Mouse (Mus musculus) liver, embryonic 14.5 days (tissue): Measurements from ENCODE around the gene Ccdc12. TPM values are rescaled to one million over a fixed set of nuclear protein-coding genes. Genes with fewer than 3 reads are reported as not detected.
A peak's percentile ranks its signal among the peaks of the same experiment; 100 is the strongest.

Experiments
- ATAC-seq: fragments of 200-750 bp; cut with Nextera tagmentation; 2 replicates; pipeline ENCODE4 v1.8.0; 2017; ENCODE audit warnings: moderate number of reproducible peaks, mild to moderate bottlenecking, moderate library complexity; ENCODE audit not compliant: insufficient read depth
- DNase-seq, 3 experiments: peaks; one replicate each; pipeline ENCODE4 v3.0.0-alpha.2; 2012 to 2013; ENCODE audit warnings: low read depth in 3 of 3, low spot score in 3 of 3
- H3K27ac ChIP-seq: fragments of 300-500 bp; sonication (generic); 2 replicates; pipeline ENCODE4 v1.5.1; 2014; ENCODE audit warnings: moderate library complexity, mild to moderate bottlenecking, control low read depth, inconsistent platforms
- H3K27me3 ChIP-seq: fragments of 300-500 bp; sonication (generic); 2 replicates; pipeline ENCODE4 v1.6.1; 2014; ENCODE audit warnings: mild to moderate bottlenecking, low read length, moderate library complexity; ENCODE audit not compliant: control insufficient read depth, insufficient read depth
- H3K36me3 ChIP-seq: fragments of 300-500 bp; sonication (generic); replicated peaks from 2 replicates; pipeline ENCODE4 v1.6.1; 2014; ENCODE audit warnings: low read depth; ENCODE audit not compliant: control insufficient read depth, insufficient read depth
- H3K4me1 ChIP-seq, 2 experiments: fragments of 200-500 bp in 1 of 2; fragments of 300-500 bp in 1 of 2; sonication (generic) in 1 of 2; replicated peaks; 2 replicates each; pipeline ENCODE4 v1.6.1; 2012 to 2014; ENCODE audit warnings: antibody characterized with exemption in 1 of 2, inconsistent platforms in 1 of 2, low read length in 1 of 2; ENCODE audit not compliant: control insufficient read depth in 2 of 2, insufficient read depth in 2 of 2
- H3K4me2 ChIP-seq: fragments of 300-500 bp; sonication (generic); 2 replicates; pipeline ENCODE4 v1.6.1; 2014; ENCODE audit warnings: low read depth, mild to moderate bottlenecking, control low read depth, moderate library complexity
- H3K4me3 ChIP-seq, 2 experiments: fragments of 200-500 bp in 1 of 2; fragments of 300-500 bp in 1 of 2; sonication (generic) in 1 of 2; 2 replicates each; pipeline ENCODE4 v1.5.1; 2012 to 2014; ENCODE audit warnings: low read depth in 2 of 2, low read length in 2 of 2, mild to moderate bottlenecking in 2 of 2, control low read depth in 1 of 2, inconsistent platforms in 1 of 2, moderate library complexity in 1 of 2; ENCODE audit not compliant: insufficient read depth in 1 of 2
- H3K9ac ChIP-seq: fragments of 300-500 bp; sonication (generic); replicated peaks from 2 replicates; pipeline ENCODE4 v1.6.1; 2014; ENCODE audit warnings: mild to moderate bottlenecking, control low read depth, moderate library complexity
- H3K9me3 ChIP-seq: fragments of 300-500 bp; sonication (generic); 2 replicates; pipeline ENCODE4 v1.6.1; 2016; ENCODE audit warnings: low read length, mixed read lengths; ENCODE audit not compliant: control insufficient read depth
- CTCF ChIP-seq: IDR thresholded peaks from 2 replicates; pipeline ENCODE4 v1.5.1; 2016; ENCODE audit warnings: antibody characterized with exemption, low read depth, control low read depth
- EP300 ChIP-seq: IDR thresholded peaks from 2 replicates; pipeline ENCODE4 v1.6.1; 2016; ENCODE audit warnings: antibody characterized with exemption, low read depth
- WGBS: fragments of 180-500 bp; shearing (Covaris S2); extraction: QIAGEN DNeasy Blood & Tissue Kit; methylation state at CpG from one replicate; pipeline ENCODE4 v1.1.7; 2014; ENCODE audit not compliant: insufficient replicate concordance; 5-methylcytosine and 5-hydroxymethylcytosine counted together
- polyA plus RNA-seq, 2 experiments: library from polyadenylated mRNA; depleted of rRNA in 1 of 2; stranded (reverse) in 1 of 2; unstranded in 1 of 2; fragments of >200 nt; fragmentation: Nextera tagmentation in 1 of 2; extraction: Ambion mirVana in 1 of 2; gene quantifications; 2 replicates each; pipeline versions ENCODE4 v1.2.1 to v1.2.3; 2012 to 2014

Gene Ccdc12
- polyA plus RNA-seq, 2 experiments: 64.5 to 66.0 TPM

GRCm38 (mm10) chr9:110729841-110730240 is 73.5 kb downstream of the Ccdc12 start:
- ATAC-seq: no peak
- H3K4me1 ChIP-seq: peaks cover 0 to 10% of the 10 kb centered on the region in 2 experiments; a peak in 2 of 4 replicates
- DNase-seq: no peak
- no peaks in the 10 kb centered on the region for H3K9me3 ChIP-seq
- H3K27me3 ChIP-seq: peaks cover 15% of the 10 kb centered on the region
- TF ChIP-seq EP300 (no peak), CTCF (peak; percentile 77)
- H3K4me2 ChIP-seq: no peak overlapping the region
- 7% methylated on average over 8 of the region's 8 CpGs for WGBS
- H3K27ac ChIP-seq: no peak overlapping the region
- H3K36me3 ChIP-seq: no peaks in the 10 kb centered on the region
- H3K9ac ChIP-seq: no peak overlapping the region
- H3K4me3 ChIP-seq: no peak overlapping the region

GRCm38 (mm10) chr9:110731859-110732258 is 75.6 kb downstream of the Ccdc12 start:
- no peak for DNase-seq
- TF ChIP-seq CTCF: no peak
- no peak for TF ChIP-seq EP300
- peaks cover 0 to 10% of the 10 kb centered on the region in 2 experiments; a peak in 2 of 4 replicates for H3K4me1 ChIP-seq
- no peak overlapping the region for H3K27ac ChIP-seq
- no peaks in the 10 kb centered on the region for H3K36me3 ChIP-seq
- H3K4me3 ChIP-seq: no peak overlapping the region
- H3K4me2 ChIP-seq: no peak overlapping the region
- no peaks in the 10 kb centered on the region for H3K9me3 ChIP-seq
- WGBS: 68% methylated on average over 4 of the region's 4 CpGs
- H3K27me3 ChIP-seq: peaks cover 7% of the 10 kb centered on the region
- no peak overlapping the region for H3K9ac ChIP-seq
- no peak for ATAC-seq

GRCm38 (mm10) chr9:110732623-110733022 is 76.3 kb downstream of the Ccdc12 start:
- Histone ChIP-seq H3K36me3 (no peaks in the 10 kb centered on the region), H3K9me3 (no peaks in the 10 kb centered on the region), H3K4me3 (peak overlapping the region; percentile 41 to 51), H3K27me3 (no peaks in the 10 kb centered on the region; the same call in none of the 2 replicates), H3K27ac (no peak overlapping the region), H3K4me2 (peak overlapping the region; percentile 66), H3K9ac (no peak overlapping the region), H3K4me1 (peaks cover 0 to 10% of the 10 kb centered on the region in 2 experiments; a peak in 2 of 4 replicates)
- DNase-seq (peak; percentile 42 to 57 (median 45)), ATAC-seq (peak; percentile 78)
- 0% methylated on average over 26 of the region's 26 CpGs for WGBS
- TF ChIP-seq CTCF: no peak
- no peak for TF ChIP-seq EP300

- Histone ChIP-seq H3K4me3 (peak overlapping the region; percentile 41 to 51), H3K4me2 (peak overlapping the region; percentile 66), H3K9ac (no peak overlapping the region), H3K27ac (no peak overlapping the region), H3K4me1 (peaks cover 0 to 10% of the 10 kb centered on the region in 2 experiments; a peak in 2 of 4 replicates), H3K27me3 (no peaks in the 10 kb centered on the region; the same call in none of the 2 replicates), H3K36me3 (no peaks in the 10 kb centered on the region), H3K9me3 (no peaks in the 10 kb centered on the region)
- ATAC-seq (peak; percentile 12; the same call in 1 of the 2 replicates), DNase-seq (no peak)
- TF ChIP-seq EP300: no peak
- no peak for TF ChIP-seq CTCF
- 8% methylated on average over 8 of the region's 8 CpGs for WGBS
These were observed 76.8 kb downstream of the Ccdc12 start for GRCm38 (mm10) chr9:110733102-110733501.

GRCm38 (mm10) chr9:110734154-110734553 is 77.9 kb downstream of the Ccdc12 start:
- ATAC-seq: no peak
- no peaks in the 10 kb centered on the region for H3K9me3 ChIP-seq
- no peak for TF ChIP-seq CTCF
- no peak for TF ChIP-seq EP300
- H3K9ac ChIP-seq: no peak overlapping the region
- H3K4me1 ChIP-seq: peaks cover 0 to 10% of the 10 kb centered on the region in 2 experiments; a peak in 2 of 4 replicates
- H3K4me2 ChIP-seq: no peak overlapping the region
- DNase-seq: no peak
- no peak overlapping the region for H3K27ac ChIP-seq
- H3K27me3 ChIP-seq: no peaks in the 10 kb centered on the region; the same call in none of the 2 replicates
- H3K4me3 ChIP-seq: no peak overlapping the region
- no peaks in the 10 kb centered on the region for H3K36me3 ChIP-seq
- 47% methylated on average over 7 of the region's 7 CpGs for WGBS
